Mouse (Mus musculus) midbrain, embryonic 11.5 days (tissue): ENCODE results near the gene Scube1. TPM values are rescaled to one million over a fixed set of nuclear protein-coding genes. Genes with fewer than 3 reads are reported as not detected.

ENCODE experiments used
- ATAC-seq: fragments of 200-750 bp; cut with Nextera tagmentation; 2 replicates; pipeline ENCODE4 v1.8.0; 2017; ENCODE audit warnings: moderate TSS enrichment, moderate library complexity; ENCODE audit not compliant: low FRiP score
- DNase-seq: peaks from one replicate; pipeline ENCODE4 v3.0.0; 2015; ENCODE audit warnings: low spot score; ENCODE audit errors: missing footprints
- H3K27ac ChIP-seq: fragments of 300-500 bp; sonication (generic); 2 replicates; pipeline ENCODE4 v1.5.1; 2014; ENCODE audit warnings: low read depth, low read length
- H3K27me3 ChIP-seq: fragments of 300-500 bp; sonication (generic); 2 replicates; pipeline ENCODE4 v1.6.1; 2014; ENCODE audit warnings: mild to moderate bottlenecking, low read length, moderate library complexity, mixed read lengths; ENCODE audit not compliant: control insufficient read depth, insufficient read depth
- H3K36me3 ChIP-seq: fragments of 300-500 bp; sonication (generic); 2 replicates; pipeline ENCODE4 v1.6.1; 2014; ENCODE audit warnings: mild to moderate bottlenecking, low read length, moderate library complexity, mixed read lengths; ENCODE audit not compliant: control insufficient read depth, insufficient read depth
- H3K4me1 ChIP-seq: fragments of 300-500 bp; sonication (generic); 2 replicates; pipeline ENCODE4 v1.6.1; 2014; ENCODE audit warnings: low read length; ENCODE audit not compliant: control insufficient read depth, insufficient read depth
- H3K4me2 ChIP-seq: fragments of 300-500 bp; sonication (generic); 2 replicates; pipeline ENCODE4 v1.6.1; 2014; ENCODE audit warnings: mild to moderate bottlenecking, moderate library complexity
- H3K4me3 ChIP-seq: fragments of 300-500 bp; sonication (generic); 2 replicates; pipeline ENCODE4 v1.5.1; 2014; ENCODE audit warnings: low read depth, low read length
- H3K9ac ChIP-seq: fragments of 300-500 bp; sonication (generic); 2 replicates; pipeline ENCODE4 v1.6.1; 2014; ENCODE audit warnings: low read length
- H3K9me3 ChIP-seq: fragments of 300-500 bp; sonication (generic); 2 replicates; pipeline ENCODE4 v1.6.1; 2016; ENCODE audit warnings: low read length; ENCODE audit not compliant: control insufficient read depth
- WGBS: fragments of 180-500 bp; shearing (Covaris S2); extraction: QIAGEN DNeasy Blood & Tissue Kit; methylation state at CpG from one replicate; pipeline ENCODE4 v1.1.7; 2014; 5-methylcytosine and 5-hydroxymethylcytosine counted together
- polyA plus RNA-seq: library from polyadenylated mRNA; unstranded; fragments of >200 nt; fragmentation: Nextera tagmentation; extraction: Ambion mirVana; gene quantifications from 2 replicates; pipeline ENCODE4 v1.2.1, GENCODE M21; 2014

Gene Scube1
- polyA plus RNA-seq, 1 experiment from 2014 or later, result 31.4 TPM

GRCm38 (mm10) chr15:83565434-83565833, 159.4 kb downstream of the Scube1 start:
- Histone ChIP-seq H3K27ac (no peak overlapping the region), H3K4me2 (no peak overlapping the region), H3K36me3 (no peaks in the 10 kb centered on the region), H3K9ac (no peak overlapping the region), H3K9me3 (no peaks in the 10 kb centered on the region), H3K4me3 (no peak overlapping the region), H3K4me1 (peaks cover 6% of the 10 kb centered on the region), H3K27me3 (no peaks in the 10 kb centered on the region; the same call in none of the 2 replicates)
- WGBS, result 83% methylated on average over 3 of the region's 3 CpGs
- no peak for DNase-seq
- ATAC-seq, result no peak

- peaks cover 6% of the 10 kb centered on the region for H3K4me1 ChIP-seq
- H3K36me3 ChIP-seq, result no peaks in the 10 kb centered on the region
- peak overlapping the region; percentile 73 for H3K4me2 ChIP-seq
- H3K9me3 ChIP-seq, result no peaks in the 10 kb centered on the region
- peak; percentile 97 for DNase-seq
- H3K27me3 ChIP-seq, result no peaks in the 10 kb centered on the region; the same call in none of the 2 replicates
- peak; percentile 61 for ATAC-seq
- no peak overlapping the region for H3K27ac ChIP-seq
- peak overlapping the region; percentile 40 for H3K4me3 ChIP-seq
- 2% methylated on average over 27 of the region's 27 CpGs for WGBS
- peak overlapping the region; percentile 66 for H3K9ac ChIP-seq
These were observed 160.8 kb downstream of the Scube1 start for GRCm38 (mm10) chr15:83563857-83564651.

GRCm38 (mm10) chr15:83563327-83563856, 161.4 kb downstream of the Scube1 start, which contains the start of the genes Tspo and Mcat:
TSS of gene Tspo (plus strand) at chr15:83563592.
TSS of gene Mcat (minus strand) at chr15:83563787.
- H3K4me3 ChIP-seq, result peak within 1 kb of the TSS; percentile 40
- H3K27me3 ChIP-seq, result no peaks in the 10 kb centered on the region; the same call in none of the 2 replicates
- peaks cover 6% of the 10 kb centered on the region for H3K4me1 ChIP-seq
- H3K9me3 ChIP-seq, result no peaks in the 10 kb centered on the region
- ATAC-seq, result peak; percentile 58; the same call in 1 of the 2 replicates
- peak within 1 kb of the TSS; percentile 66 for H3K9ac ChIP-seq
- H3K27ac ChIP-seq, result no peak within 1 kb of the TSS
- under 1% methylated on average over 28 of the region's 28 CpGs for WGBS
- no peaks in the 10 kb centered on the region for H3K36me3 ChIP-seq
- peak within 1 kb of the TSS; percentile 73 for H3K4me2 ChIP-seq
- no peak for DNase-seq

- DNase-seq, result no peak
- no peaks in the 10 kb centered on the region for H3K36me3 ChIP-seq
- peaks cover 6% of the 10 kb centered on the region for H3K4me1 ChIP-seq
- no peaks in the 10 kb centered on the region; the same call in 1 of the 2 replicates for H3K27me3 ChIP-seq
- no peak overlapping the region for H3K9ac ChIP-seq
- 39% methylated on average over 15 of the region's 15 CpGs for WGBS
- no peak overlapping the region for H3K27ac ChIP-seq
- H3K9me3 ChIP-seq, result no peaks in the 10 kb centered on the region
- H3K4me3 ChIP-seq, result no peak overlapping the region
- H3K4me2 ChIP-seq, result no peak overlapping the region
- no peak for ATAC-seq
These were observed 162.1 kb downstream of the Scube1 start for GRCm38 (mm10) chr15:83562626-83563270.

GRCm38 (mm10) chr15:83560941-83561477, 163.8 kb downstream of the Scube1 start:
- H3K27ac ChIP-seq, result no peak overlapping the region
- H3K9ac ChIP-seq, result no peak overlapping the region
- no peak overlapping the region for H3K4me3 ChIP-seq
- no peaks in the 10 kb centered on the region for H3K9me3 ChIP-seq
- no peaks in the 10 kb centered on the region for H3K36me3 ChIP-seq
- ATAC-seq (no peak), DNase-seq (peak; percentile 83)
- no peaks in the 10 kb centered on the region; the same call in 1 of the 2 replicates for H3K27me3 ChIP-seq
- peaks cover 6% of the 10 kb centered on the region for H3K4me1 ChIP-seq
- 72% methylated on average over 5 of the region's 5 CpGs for WGBS
- H3K4me2 ChIP-seq, result no peak overlapping the region

- H3K9ac ChIP-seq, result peak overlapping the region; percentile 98
- H3K27me3 ChIP-seq, result no peaks in the 10 kb centered on the region
- H3K9me3 ChIP-seq, result no peaks in the 10 kb centered on the region
- ATAC-seq (peak; percentile 93), DNase-seq (peak; percentile 99)
- peaks cover 4% of the 10 kb centered on the region for H3K4me1 ChIP-seq
- H3K4me2 ChIP-seq, result peak overlapping the region; percentile 85
- H3K27ac ChIP-seq, result peak overlapping the region; percentile 82
- H3K36me3 ChIP-seq, result no peaks in the 10 kb centered on the region
- peak overlapping the region; percentile 86 for H3K4me3 ChIP-seq
- WGBS, result under 1% methylated on average over 74 of the region's 74 CpGs
These were observed 169.5 kb downstream of the Scube1 start for GRCm38 (mm10) chr15:83555161-83555974.

Other genes starting within 250 kb of the Scube1 start
- 32.2 and 34.6 TPM in 2 replicates for gene Ttll1, start 214.1 kb downstream of the Scube1 start, polyA plus RNA-seq
- gene Bik, start 198.2 kb downstream of the Scube1 start, polyA plus RNA-seq, result 2.3 and 2.8 TPM in 2 replicates
- gene Tspo, start 161.4 kb downstream of the Scube1 start, polyA plus RNA-seq, result 25.0 and 27.8 TPM in 2 replicates
- gene Mcat, start 161.2 kb downstream of the Scube1 start, polyA plus RNA-seq, result 36.6 and 39.1 TPM in 2 replicates
- gene Ttll12, start 129.9 kb downstream of the Scube1 start, polyA plus RNA-seq, result 46.5 and 46.9 TPM in 2 replicates
- 6.3 and 8.0 TPM in 2 replicates for gene Mpped1, start 54.4 kb upstream of the Scube1 start, polyA plus RNA-seq